Mouse (Mus musculus) lung, postnatal 0 days (tissue): ENCODE measurements around the gene Msi2. TPM values are rescaled to one million over a fixed set of nuclear protein-coding genes. Genes with fewer than 3 reads are reported as not detected.

ENCODE experiments used
- ATAC-seq: fragments of 200-750 bp; cut with Nextera tagmentation; 2 replicates; pipeline ENCODE4 v1.8.0; 2017; ENCODE audit warnings: moderate library complexity
- DNase-seq: peaks from one replicate; pipeline ENCODE4 v3.0.0-alpha.2; 2016; ENCODE audit warnings: low spot score
- H3K27ac ChIP-seq: fragments of 300-500 bp; sonication (generic); 2 replicates; pipeline ENCODE4 v1.5.1; 2014; ENCODE audit warnings: antibody characterized with exemption, mild to moderate bottlenecking, low read length, mixed read lengths
- H3K27me3 ChIP-seq: fragments of 300-500 bp; sonication (generic); replicated peaks from 2 replicates; pipeline ENCODE4 v1.6.1; 2014; ENCODE audit warnings: low read length, mixed read lengths; ENCODE audit not compliant: insufficient read depth
- H3K36me3 ChIP-seq: fragments of 300-500 bp; sonication (generic); 2 replicates; pipeline ENCODE4 v1.6.1; 2014; ENCODE audit warnings: low read length, mixed read lengths; ENCODE audit not compliant: insufficient read depth
- H3K4me1 ChIP-seq: fragments of 300-500 bp; sonication (generic); 2 replicates; pipeline ENCODE4 v1.6.1; 2014; ENCODE audit warnings: antibody characterized with exemption, low read depth, low read length, mixed read lengths; ENCODE audit not compliant: insufficient read depth
- H3K4me2 ChIP-seq: fragments of 300-500 bp; sonication (generic); replicated peaks from 2 replicates; pipeline ENCODE4 v1.6.1; 2014; ENCODE audit warnings: low read depth, mild to moderate bottlenecking, low read length, moderate library complexity, mixed read lengths
- H3K4me3 ChIP-seq: fragments of 300-500 bp; sonication (generic); 2 replicates; pipeline ENCODE4 v1.5.1; 2014; ENCODE audit warnings: low read depth, low read length
- H3K9ac ChIP-seq: fragments of 300-500 bp; sonication (generic); replicated peaks from 2 replicates; pipeline ENCODE4 v1.6.1; 2014; ENCODE audit warnings: low read depth, mild to moderate bottlenecking
- H3K9me3 ChIP-seq: fragments of 300-500 bp; sonication (generic); 2 replicates; pipeline ENCODE4 v1.6.1; 2016; ENCODE audit warnings: low read length, mixed read lengths
- CTCF ChIP-seq: IDR thresholded peaks from 2 replicates; pipeline ENCODE4 v1.5.1; 2016; ENCODE audit warnings: antibody characterized with exemption, mild to moderate bottlenecking
- EP300 ChIP-seq: IDR thresholded peaks from 2 replicates; pipeline ENCODE4 v1.6.1; 2016; ENCODE audit warnings: antibody characterized with exemption, mild to moderate bottlenecking, control low read depth
- WGBS: fragments of 180-500 bp; shearing (Covaris S2); extraction: QIAGEN DNeasy Blood & Tissue Kit; methylation state at CpG from one replicate; pipeline ENCODE4 v1.1.7; 2014; 5-methylcytosine and 5-hydroxymethylcytosine counted together
- polyA plus RNA-seq: library from polyadenylated mRNA; unstranded; fragments of >200 nt; fragmentation: Nextera tagmentation; extraction: Ambion mirVana; gene quantifications from 2 replicates; pipeline ENCODE4 v1.2.1, GENCODE M21; 2015

Gene Msi2
- polyA plus RNA-seq, 1 experiment from 2014 or later = 12.6 TPM

DNA sequence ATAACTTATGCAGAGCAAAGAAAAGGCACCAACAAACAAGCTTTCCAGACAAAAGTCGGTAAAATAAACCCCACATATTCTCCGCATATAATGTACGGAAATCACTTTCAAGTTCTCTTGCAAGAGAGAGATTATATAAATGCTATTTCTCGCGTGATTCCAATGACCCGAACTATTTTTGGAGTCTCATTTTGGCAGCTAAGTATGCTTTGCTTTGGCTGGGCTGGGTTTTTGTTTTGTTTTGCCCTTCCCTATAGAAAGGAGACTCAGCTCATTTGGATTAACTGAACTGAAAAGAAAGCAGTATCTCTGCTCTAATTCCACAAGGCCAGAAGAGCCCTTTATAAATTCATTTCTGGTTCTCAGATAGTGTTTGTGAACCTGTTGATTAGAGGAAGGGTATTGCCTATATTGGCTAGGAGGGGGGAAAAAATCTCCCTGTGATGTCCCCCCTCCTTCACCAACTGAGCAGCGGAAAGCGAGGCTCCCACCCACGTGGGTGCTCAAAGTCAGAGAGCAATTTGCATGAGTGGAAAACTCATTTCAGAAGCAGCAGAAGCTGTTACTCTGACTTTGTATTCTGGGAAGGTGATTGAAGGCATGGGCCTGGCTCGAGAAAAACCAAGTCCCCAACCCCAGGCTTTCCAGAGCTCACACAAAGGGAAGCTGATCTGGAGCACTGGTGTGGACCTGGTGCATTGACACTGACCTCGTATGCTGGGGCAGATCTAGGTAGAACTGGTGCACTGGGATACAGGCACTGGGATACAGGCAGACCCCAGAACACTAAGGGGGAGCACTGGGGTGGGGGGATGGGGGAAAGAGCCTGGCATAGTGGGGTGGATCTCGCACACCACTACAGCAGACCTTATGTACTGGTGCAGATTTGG is 201.5 kb downstream of the Msi2 start:
- DNase-seq (peak; percentile 33), ATAC-seq (no peak)
- no peak overlapping the region for H3K9ac ChIP-seq
- H3K36me3 ChIP-seq = no peaks in the 10 kb centered on the region
- H3K27ac ChIP-seq = 0 out of 2 replicates have a peak overlapping the region, but pooled peaks have one; percentile 9
- no peaks in the 10 kb centered on the region for H3K27me3 ChIP-seq
- H3K9me3 ChIP-seq = no peaks in the 10 kb centered on the region
- H3K4me2 ChIP-seq = no peak overlapping the region
- whole genome bisulfite sequencing = 67% methylated on average over 12 of the region's 12 CpGs
- H3K4me1 ChIP-seq = peaks cover 8% of the 10 kb centered on the region; the same call in 1 of the 2 replicates
- no peak overlapping the region for H3K4me3 ChIP-seq
- TF ChIP-seq CTCF (no peak), EP300 (no peak)

DNA sequence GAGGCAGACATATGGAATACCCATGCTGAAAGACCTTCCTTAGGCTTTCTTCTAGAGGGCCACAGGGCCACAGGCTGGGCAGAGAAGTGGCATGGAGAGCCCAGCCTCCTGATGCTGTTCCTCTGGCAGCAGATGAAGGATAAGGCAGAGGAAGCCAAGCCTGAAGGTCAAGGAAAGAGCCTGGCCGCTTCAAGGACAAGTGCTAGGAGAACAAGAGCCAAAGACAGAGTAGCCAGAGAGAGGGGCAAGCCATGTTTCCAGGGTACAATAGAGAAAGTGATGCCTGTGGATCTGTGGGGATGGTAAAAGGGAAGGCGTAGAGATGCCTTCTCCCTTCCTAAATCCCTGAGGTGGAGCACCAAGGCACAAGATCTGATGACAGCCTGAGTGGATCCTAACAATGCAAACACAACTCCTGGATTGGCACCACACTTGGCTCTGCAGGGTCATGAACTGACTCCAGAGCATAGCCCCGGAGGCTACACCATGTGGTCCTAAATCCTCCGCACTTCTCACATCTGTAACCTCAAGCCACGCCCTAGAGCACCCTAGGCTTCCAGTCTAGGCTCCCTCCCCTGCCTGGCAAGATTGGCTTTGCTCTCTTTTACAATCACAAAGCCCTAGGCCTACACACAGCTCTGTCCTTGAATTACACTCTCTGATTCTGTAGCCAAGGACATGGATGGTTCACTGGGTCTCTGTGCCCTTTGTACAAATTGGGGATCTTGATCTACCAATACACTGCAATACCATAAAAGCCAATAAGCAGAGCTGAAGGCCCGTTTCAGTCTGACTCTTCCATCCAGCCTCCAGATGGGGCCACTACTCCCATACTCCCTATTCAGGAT is 202.4 kb downstream of the Msi2 start:
- no peaks in the 10 kb centered on the region for H3K36me3 ChIP-seq
- H3K4me3 ChIP-seq = no peak overlapping the region
- no peak for ATAC-seq
- H3K9me3 ChIP-seq = no peaks in the 10 kb centered on the region
- no peak for DNase-seq
- WGBS = 77% methylated on average over 6 of the region's 6 CpGs
- H3K27me3 ChIP-seq = no peaks in the 10 kb centered on the region
- TF ChIP-seq EP300 = no peak
- TF ChIP-seq CTCF = peak; percentile 35; the same call in 1 of the 2 replicates
- H3K9ac ChIP-seq = no peak overlapping the region
- peaks cover 8% of the 10 kb centered on the region; the same call in 1 of the 2 replicates for H3K4me1 ChIP-seq
- no peak overlapping the region for H3K4me2 ChIP-seq
- 0 out of 2 replicates have a peak overlapping the region, but pooled peaks have one; percentile 9 for H3K27ac ChIP-seq

DNA sequence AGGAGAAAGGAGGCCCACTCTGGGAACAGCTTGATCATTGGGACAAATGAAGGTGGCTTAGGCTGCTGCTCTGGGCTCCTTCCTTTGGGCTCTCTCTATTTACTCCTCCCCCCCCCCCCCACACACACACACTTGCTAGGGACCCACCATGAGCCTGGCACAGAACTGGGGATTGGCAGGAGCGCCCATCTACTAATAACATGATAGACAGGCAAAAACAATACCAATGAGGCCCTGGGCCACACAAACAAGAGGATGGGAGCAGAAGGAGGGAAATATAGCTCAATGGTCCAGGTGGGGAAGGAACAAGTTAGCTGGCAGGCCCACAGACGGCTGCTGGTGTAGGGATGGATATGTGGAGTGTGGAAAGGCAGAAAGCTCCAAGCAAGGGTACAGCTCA is 203.0 kb downstream of the Msi2 start:
- H3K9ac ChIP-seq = no peak overlapping the region
- DNase-seq (no peak), ATAC-seq (no peak)
- no peak overlapping the region for H3K27ac ChIP-seq
- 74% methylated on average over 2 of the region's 2 CpGs for WGBS
- peaks cover 8% of the 10 kb centered on the region; the same call in 1 of the 2 replicates for H3K4me1 ChIP-seq
- TF ChIP-seq CTCF = no peak
- TF ChIP-seq EP300 = no peak
- no peaks in the 10 kb centered on the region for H3K9me3 ChIP-seq
- no peaks in the 10 kb centered on the region for H3K36me3 ChIP-seq
- no peaks in the 10 kb centered on the region for H3K27me3 ChIP-seq
- no peak overlapping the region for H3K4me3 ChIP-seq
- H3K4me2 ChIP-seq = no peak overlapping the region

DNA sequence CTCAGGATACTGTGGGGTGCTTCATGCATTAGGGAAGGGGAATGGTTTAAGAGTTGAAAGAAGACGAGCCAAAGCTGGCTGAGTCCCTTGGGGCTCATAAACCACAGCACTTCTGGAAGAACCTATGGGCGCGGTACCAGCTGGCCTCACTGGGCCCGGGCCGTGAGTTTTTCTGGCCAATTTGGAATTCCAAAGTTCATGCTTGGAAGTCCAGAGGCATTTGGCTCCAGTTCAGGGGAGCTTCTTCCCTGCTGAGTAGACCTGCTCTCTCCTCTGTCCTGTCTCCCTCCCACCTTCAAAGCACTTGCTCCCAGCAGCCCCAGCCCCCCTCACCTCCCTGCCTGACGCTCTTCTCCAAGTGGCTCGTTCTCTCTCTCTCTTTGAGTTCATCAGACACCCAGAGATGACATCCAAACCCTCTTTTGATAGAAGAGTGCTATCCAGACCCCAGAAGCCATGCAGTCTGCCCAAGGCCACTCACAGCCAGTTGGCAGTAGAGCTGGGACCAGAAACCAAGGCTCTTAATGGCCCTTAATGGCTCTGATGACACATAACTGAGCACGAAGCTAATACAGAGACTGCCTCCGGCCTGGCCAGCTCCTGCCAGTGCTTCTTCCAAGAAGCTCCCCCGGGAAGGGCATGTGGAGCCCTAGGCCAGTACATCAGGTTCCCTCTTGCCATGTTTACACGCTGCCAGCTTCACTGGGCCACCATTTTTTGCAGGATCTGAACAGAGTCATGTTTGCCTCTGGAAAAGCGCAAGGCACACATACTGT is 204.0 kb downstream of the Msi2 start:
- Histone ChIP-seq H3K4me1 (peaks cover 8% of the 10 kb centered on the region; the same call in 1 of the 2 replicates), H3K27ac (no peak overlapping the region), H3K4me3 (no peak overlapping the region), H3K9me3 (no peaks in the 10 kb centered on the region), H3K9ac (no peak overlapping the region), H3K36me3 (no peaks in the 10 kb centered on the region), H3K27me3 (no peaks in the 10 kb centered on the region), H3K4me2 (no peak overlapping the region)
- no peak for ATAC-seq
- DNase-seq = no peak
- 70% methylated on average over 12 of the region's 12 CpGs for WGBS
- TF ChIP-seq EP300 (no peak), CTCF (no peak)

DNA sequence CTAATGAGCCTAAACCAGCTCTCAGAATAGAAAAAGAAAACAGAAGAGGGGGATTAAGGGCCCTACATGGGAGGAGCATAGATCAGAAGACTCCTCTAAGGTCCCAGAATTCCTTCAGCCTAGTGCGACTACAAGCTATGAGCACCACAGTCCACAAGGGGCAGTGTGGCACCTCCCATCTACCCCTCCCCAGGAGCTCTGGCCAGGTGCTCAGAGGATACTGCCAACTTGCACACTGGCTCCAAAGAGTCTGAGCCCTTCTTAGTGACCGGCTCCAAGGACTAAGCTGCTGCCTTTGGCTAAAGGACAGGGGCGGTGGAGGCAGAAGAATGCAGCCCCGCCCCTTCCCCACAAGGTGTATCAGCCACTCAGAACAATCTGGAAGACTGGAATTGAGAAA is 205.7 kb downstream of the Msi2 start:
- no peak overlapping the region for H3K9ac ChIP-seq
- no peak overlapping the region for H3K4me3 ChIP-seq
- no peaks in the 10 kb centered on the region for H3K27me3 ChIP-seq
- TF ChIP-seq CTCF = peak; percentile 78
- no peak for TF ChIP-seq EP300
- no peaks in the 10 kb centered on the region for H3K36me3 ChIP-seq
- peaks cover 8% of the 10 kb centered on the region; the same call in 1 of the 2 replicates for H3K4me1 ChIP-seq
- H3K9me3 ChIP-seq = no peaks in the 10 kb centered on the region
- peak; percentile 85 for DNase-seq
- peak; percentile 90 for ATAC-seq
- WGBS = 47% methylated on average over 4 of the region's 4 CpGs
- no peak overlapping the region for H3K4me2 ChIP-seq
- H3K27ac ChIP-seq = no peak overlapping the region
